Mouse (Mus musculus) hindbrain, embryonic 13.5 days (tissue): Measurements from ENCODE around the gene Fam78a. TPM values are rescaled to one million over a fixed set of nuclear protein-coding genes. Genes with fewer than 3 reads are reported as not detected.

Experiments used
- ATAC-seq: fragments of 200-750 bp; cut with Nextera tagmentation; 2 replicates; pipeline ENCODE4 v1.8.0; 2017; ENCODE audit warnings: moderate TSS enrichment; ENCODE audit not compliant: low FRiP score
- H3K27ac ChIP-seq: fragments of 300-500 bp; sonication (generic); 2 replicates; pipeline ENCODE4 v1.5.1; 2015; ENCODE audit warnings: inconsistent platforms, mild to moderate bottlenecking, moderate library complexity
- H3K27me3 ChIP-seq: fragments of 300-500 bp; sonication (generic); 2 replicates; pipeline ENCODE4 v1.6.1; 2015; ENCODE audit warnings: mild to moderate bottlenecking, inconsistent platforms
- H3K36me3 ChIP-seq: fragments of 300-500 bp; sonication (generic); 2 replicates; pipeline ENCODE4 v1.6.1; 2015; ENCODE audit warnings: mild to moderate bottlenecking, inconsistent platforms
- H3K4me1 ChIP-seq: fragments of 300-500 bp; sonication (generic); replicated peaks from 2 replicates; pipeline ENCODE4 v1.6.1; 2015; ENCODE audit warnings: inconsistent platforms
- H3K4me2 ChIP-seq: fragments of 300-500 bp; sonication (generic); 2 replicates; pipeline ENCODE4 v1.6.1; 2015; ENCODE audit warnings: inconsistent platforms, mild to moderate bottlenecking, moderate library complexity
- H3K4me3 ChIP-seq: fragments of 300-500 bp; sonication (generic); 2 replicates; pipeline ENCODE4 v1.5.1; 2015; ENCODE audit warnings: mild to moderate bottlenecking, inconsistent platforms
- H3K9ac ChIP-seq: fragments of 300-500 bp; sonication (generic); 2 replicates; pipeline ENCODE4 v1.6.1; 2015; ENCODE audit warnings: mild to moderate bottlenecking, inconsistent platforms
- H3K9me3 ChIP-seq: fragments of 300-500 bp; sonication (generic); 2 replicates; pipeline ENCODE4 v1.6.1; 2016; ENCODE audit warnings: inconsistent platforms
- WGBS: fragments of 180-500 bp; shearing (Covaris S2); methylation state at CpG from one replicate; pipeline ENCODE4 v1.1.7; 2015; 5-methylcytosine and 5-hydroxymethylcytosine counted together
- polyA plus RNA-seq: library from polyadenylated mRNA; unstranded; fragments of >200 nt; fragmentation: Nextera tagmentation; extraction: Ambion mirVana; gene quantifications from 2 replicates; pipeline ENCODE4 v1.2.1, GENCODE M21; 2015

The Fam78a gene
- polyA plus RNA-seq, 1 experiment from 2014 or later: 0.74 TPM

DNA sequence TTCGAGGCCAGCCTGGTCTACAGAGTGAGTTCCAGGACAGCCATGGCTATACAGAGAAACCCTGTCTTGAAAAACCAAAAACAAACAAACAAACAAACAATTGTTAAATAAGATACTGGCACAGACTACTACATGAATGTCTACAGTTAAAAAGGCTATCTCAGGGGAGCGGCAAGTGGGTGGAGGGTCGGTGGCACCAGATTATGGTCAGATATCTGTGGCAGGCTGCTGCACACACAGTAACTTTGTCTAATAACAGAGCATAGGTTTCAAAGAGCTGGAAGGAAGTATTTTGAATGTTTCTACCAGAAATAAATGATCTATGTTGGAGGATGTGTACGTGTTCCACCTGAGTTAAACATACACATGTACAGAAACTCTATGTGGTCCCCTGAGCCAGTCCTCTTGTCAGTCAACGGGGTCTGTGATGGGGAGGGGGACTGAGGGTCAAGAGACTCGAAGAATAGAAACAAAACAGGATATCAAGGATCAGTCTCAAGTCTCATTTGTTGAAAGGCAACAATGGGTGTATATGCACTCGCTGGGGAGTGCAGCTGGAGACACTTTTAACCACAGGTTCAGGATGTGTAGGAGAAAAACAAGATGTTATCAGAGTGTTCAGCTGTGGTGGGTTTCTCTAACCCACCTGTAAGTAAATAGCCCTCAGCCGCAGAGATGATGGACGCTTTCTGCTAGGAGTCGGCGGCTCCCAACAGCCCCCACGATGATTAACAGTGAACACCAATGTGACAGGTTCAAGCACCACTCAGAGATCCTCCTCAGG, 22.7 kb downstream of the Fam78a start:
- Histone ChIP-seq H3K4me3 (no peak overlapping the region), H3K4me1 (peaks cover 8% of the 10 kb centered on the region), H3K4me2 (no peak overlapping the region), H3K36me3 (no peaks in the 10 kb centered on the region), H3K27ac (no peak overlapping the region), H3K27me3 (peaks cover 17% of the 10 kb centered on the region), H3K9ac (no peak overlapping the region), H3K9me3 (no peaks in the 10 kb centered on the region)
- no peak for ATAC-seq
- WGBS: 80% methylated on average over 12 of the region's 12 CpGs

DNA sequence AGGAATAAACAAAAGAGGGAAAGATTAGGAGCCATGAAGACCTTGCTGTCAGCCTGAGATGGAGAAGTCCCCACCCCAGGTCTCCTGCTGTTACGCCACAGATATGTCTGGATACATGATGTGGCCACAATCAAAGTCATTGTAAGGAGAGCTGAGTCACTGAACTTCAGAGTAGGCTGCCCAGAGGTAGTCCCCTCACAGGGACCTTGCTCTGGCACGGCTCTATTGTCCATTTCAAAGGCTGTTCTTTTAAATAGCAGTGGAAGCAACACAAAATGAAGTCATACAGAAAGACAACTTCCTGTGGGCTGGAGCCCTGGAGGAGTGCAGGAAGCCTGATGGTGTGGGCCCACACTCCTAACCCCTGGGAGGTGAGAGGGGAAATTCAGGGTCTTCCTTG, 23.5 kb downstream of the Fam78a start:
- H3K36me3 ChIP-seq: no peaks in the 10 kb centered on the region
- H3K27ac ChIP-seq: no peak overlapping the region
- WGBS: 79% methylated on average over 2 of the region's 2 CpGs
- H3K9me3 ChIP-seq: no peaks in the 10 kb centered on the region
- H3K27me3 ChIP-seq: peaks cover 20% of the 10 kb centered on the region
- peaks cover 8% of the 10 kb centered on the region for H3K4me1 ChIP-seq
- H3K9ac ChIP-seq: no peak overlapping the region
- H3K4me2 ChIP-seq: no peak overlapping the region
- no peak overlapping the region for H3K4me3 ChIP-seq
- ATAC-seq: no peak

DNA sequence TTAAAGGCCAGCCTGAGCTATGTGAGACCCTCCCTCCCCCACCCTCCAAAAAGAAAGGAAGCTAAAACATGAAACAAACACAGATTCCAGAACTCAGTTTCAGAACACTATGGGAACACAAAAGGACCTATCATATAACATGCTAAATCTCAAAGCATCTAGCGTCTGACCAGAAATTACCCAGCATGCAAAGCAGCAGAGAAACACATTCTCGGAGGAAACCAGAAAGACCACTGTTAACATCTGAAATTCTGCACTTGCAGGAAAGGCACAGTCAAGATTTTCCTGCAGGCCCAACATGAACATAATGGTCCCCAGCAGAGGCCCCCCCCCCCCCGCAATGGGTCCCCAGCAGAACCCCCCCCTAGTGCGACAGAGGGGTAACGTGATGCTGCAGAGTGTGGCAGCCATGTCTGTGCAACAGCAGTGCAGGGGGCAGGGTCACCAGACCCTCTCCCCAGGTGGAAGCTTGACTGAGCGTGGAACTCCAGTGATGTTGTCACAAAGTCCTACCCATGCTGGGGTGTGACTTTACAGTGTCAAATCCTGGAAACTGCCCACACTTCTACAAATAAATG, 24.3 kb downstream of the Fam78a start:
- Histone ChIP-seq H3K4me2 (no peak overlapping the region), H3K4me3 (no peak overlapping the region), H3K27me3 (peaks cover 20% of the 10 kb centered on the region), H3K4me1 (peaks cover 8% of the 10 kb centered on the region), H3K9me3 (no peaks in the 10 kb centered on the region), H3K36me3 (no peaks in the 10 kb centered on the region), H3K27ac (no peak overlapping the region), H3K9ac (no peak overlapping the region)
- ATAC-seq: no peak
- WGBS: 69% methylated on average over 6 of the region's 6 CpGs

DNA sequence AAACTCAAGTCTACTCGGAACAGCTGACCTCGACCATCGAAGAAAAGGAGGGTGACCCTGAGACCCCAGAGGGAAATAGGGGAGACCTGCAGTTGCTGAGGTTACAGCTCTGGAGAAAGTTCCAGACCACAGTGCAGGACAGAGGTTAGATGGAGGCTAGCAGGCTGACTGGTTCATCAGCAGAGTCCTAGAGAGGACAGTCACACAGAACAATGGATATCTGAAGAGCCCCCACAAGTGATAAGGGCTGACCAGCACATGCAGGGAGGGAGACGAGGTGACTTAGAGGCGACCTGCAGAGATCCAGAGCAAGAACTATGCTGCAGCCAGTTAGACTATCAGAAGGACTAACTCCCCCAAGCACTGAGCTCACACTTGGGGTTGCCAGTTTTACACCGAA, 25.0 kb downstream of the Fam78a start:
- H3K9me3 ChIP-seq: no peaks in the 10 kb centered on the region
- H3K4me2 ChIP-seq: no peak overlapping the region
- no peaks in the 10 kb centered on the region for H3K36me3 ChIP-seq
- ATAC-seq: no peak
- 82% methylated on average over 6 of the region's 6 CpGs for WGBS
- H3K4me3 ChIP-seq: no peak overlapping the region
- peaks cover under 1% of the 10 kb centered on the region for H3K4me1 ChIP-seq
- no peak overlapping the region for H3K9ac ChIP-seq
- peaks cover 20% of the 10 kb centered on the region for H3K27me3 ChIP-seq
- H3K27ac ChIP-seq: no peak overlapping the region

DNA sequence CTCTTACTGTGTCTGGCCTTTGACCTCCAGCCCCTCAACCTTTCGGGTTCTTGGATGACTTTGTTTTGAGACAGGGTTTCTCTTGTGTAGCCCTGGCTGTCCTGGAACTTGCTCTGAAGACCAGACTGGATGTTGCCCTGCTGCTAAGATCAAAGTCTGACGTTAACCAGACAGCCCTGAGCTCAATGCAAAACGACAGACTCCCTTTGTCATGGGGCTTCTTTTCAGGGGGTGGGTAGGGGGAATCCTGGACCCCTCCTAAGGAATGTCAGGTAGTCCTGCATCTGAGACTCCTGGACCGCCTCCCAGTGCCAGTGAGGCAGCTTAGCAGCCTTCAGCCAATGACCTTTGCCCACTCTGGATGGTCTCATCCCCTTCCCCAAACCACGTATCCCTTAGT, 25.9 kb downstream of the Fam78a start:
- Histone ChIP-seq H3K27me3 (peaks cover 20% of the 10 kb centered on the region), H3K36me3 (peaks cover 2% of the 10 kb centered on the region; the same call in 1 of the 2 replicates), H3K27ac (no peak overlapping the region), H3K4me2 (no peak overlapping the region), H3K9me3 (no peaks in the 10 kb centered on the region), H3K9ac (no peak overlapping the region), H3K4me1 (no peaks in the 10 kb centered on the region), H3K4me3 (no peak overlapping the region)
- ATAC-seq: no peak
- WGBS: 45% methylated on average over 5 of the region's 5 CpGs

DNA sequence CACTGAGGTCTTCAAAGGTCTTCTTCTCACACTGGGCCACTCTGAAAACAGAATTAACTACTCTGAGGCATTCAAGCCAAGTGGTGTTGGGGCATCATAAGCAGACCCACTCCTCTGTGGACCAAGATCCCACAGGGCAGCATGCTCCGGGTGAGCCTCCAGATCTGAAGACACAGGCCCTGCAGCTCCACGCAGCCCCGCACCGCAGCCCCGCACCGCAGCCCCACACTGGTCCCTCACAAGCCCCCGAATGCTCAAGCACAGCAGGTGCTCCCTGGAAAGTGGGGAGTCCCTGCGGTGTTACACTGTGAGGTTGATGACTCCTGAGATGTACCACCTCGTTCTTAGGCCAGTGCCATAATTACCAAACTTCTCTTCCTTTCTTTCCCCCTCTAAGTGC, 26.4 kb downstream of the Fam78a start:
- Histone ChIP-seq H3K4me3 (no peak overlapping the region), H3K4me1 (no peaks in the 10 kb centered on the region), H3K9ac (no peak overlapping the region), H3K4me2 (no peak overlapping the region), H3K9me3 (no peaks in the 10 kb centered on the region), H3K27me3 (peaks cover 20% of the 10 kb centered on the region), H3K36me3 (peaks cover 6% of the 10 kb centered on the region; the same call in 1 of the 2 replicates), H3K27ac (no peak overlapping the region)
- WGBS: 68% methylated on average over 9 of the region's 9 CpGs
- ATAC-seq: no peak

DNA sequence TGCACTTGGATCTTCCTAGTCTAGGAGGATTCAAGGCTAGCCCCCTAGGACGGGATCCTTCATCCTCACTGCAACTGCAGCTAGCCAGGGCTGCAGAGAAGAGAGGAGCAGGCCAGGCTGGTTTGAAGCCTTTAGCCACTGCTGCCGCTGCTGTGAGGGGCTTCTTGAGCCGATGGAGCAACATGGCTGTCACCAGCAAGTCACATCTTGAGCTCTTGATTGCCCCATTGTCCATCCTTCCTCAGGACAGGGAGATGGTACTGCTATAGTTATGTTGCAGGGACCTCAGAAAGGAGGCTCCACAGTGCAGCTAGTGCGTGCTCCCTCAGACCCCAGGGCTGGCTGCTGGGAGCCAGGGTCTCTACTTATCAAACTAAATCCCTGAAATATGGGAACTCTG, 26.9 kb downstream of the Fam78a start:
- Histone ChIP-seq H3K4me3 (no peak overlapping the region), H3K36me3 (peaks cover 7% of the 10 kb centered on the region; the same call in 1 of the 2 replicates), H3K9ac (no peak overlapping the region), H3K27me3 (peaks cover 20% of the 10 kb centered on the region), H3K9me3 (no peaks in the 10 kb centered on the region), H3K4me2 (no peak overlapping the region), H3K27ac (no peak overlapping the region), H3K4me1 (no peaks in the 10 kb centered on the region)
- 87% methylated on average over 4 of the region's 4 CpGs for WGBS
- no peak for ATAC-seq

DNA sequence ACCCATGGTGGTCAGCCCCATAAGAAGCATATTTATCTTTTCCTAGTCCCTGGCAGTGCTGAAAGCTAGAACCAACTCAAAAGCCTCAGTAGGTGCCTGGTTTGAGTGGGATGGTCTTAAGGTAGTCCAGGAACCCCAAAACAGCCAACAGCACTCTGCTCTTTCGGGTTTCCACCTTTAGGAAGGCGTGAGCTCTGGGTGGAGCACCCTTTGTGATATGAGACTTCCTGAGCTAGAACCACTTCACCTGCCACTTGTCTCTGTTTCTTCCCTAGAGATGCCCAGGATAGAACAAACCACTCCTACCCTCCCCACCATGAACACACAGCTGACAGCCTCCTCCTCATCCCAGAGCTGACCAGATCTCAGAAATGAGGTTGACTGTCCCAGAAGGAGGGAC, 27.3 kb downstream of the Fam78a start:
- no peak overlapping the region for H3K4me2 ChIP-seq
- H3K36me3 ChIP-seq: peaks cover 10% of the 10 kb centered on the region
- H3K9me3 ChIP-seq: no peaks in the 10 kb centered on the region
- no peak overlapping the region for H3K27ac ChIP-seq
- no peak for ATAC-seq
- H3K4me1 ChIP-seq: no peaks in the 10 kb centered on the region
- H3K4me3 ChIP-seq: no peak overlapping the region
- H3K9ac ChIP-seq: no peak overlapping the region
- H3K27me3 ChIP-seq: peaks cover 20% of the 10 kb centered on the region
- WGBS: 82% methylated on average over 2 of the region's 2 CpGs

DNA sequence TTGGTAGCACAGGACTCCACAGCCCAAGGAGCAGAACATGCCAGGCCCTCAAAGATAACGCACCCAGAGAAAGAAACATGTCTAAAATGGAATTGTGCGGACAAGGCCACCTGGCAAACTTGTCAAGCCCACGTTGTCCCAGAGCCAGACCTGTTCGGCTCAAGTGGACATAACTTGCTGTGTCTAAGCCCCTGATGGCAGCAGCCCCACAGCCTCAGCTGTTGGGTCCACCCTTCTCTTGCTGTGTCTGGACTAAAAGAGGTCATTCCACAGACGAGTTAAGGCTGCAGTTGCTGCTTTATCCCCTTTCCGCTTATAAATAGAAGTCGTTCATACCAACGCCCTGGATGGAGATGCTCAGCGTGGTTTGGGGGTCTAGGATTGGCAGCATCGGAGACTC, 28.1 kb downstream of the Fam78a start:
- Histone ChIP-seq H3K27me3 (peaks cover 20% of the 10 kb centered on the region), H3K4me2 (no peak overlapping the region), H3K27ac (no peak overlapping the region), H3K4me3 (no peak overlapping the region), H3K36me3 (peaks cover 18% of the 10 kb centered on the region), H3K9me3 (no peaks in the 10 kb centered on the region), H3K9ac (no peak overlapping the region), H3K4me1 (no peaks in the 10 kb centered on the region)
- 93% methylated on average over 10 of the region's 10 CpGs for WGBS
- no peak for ATAC-seq

DNA sequence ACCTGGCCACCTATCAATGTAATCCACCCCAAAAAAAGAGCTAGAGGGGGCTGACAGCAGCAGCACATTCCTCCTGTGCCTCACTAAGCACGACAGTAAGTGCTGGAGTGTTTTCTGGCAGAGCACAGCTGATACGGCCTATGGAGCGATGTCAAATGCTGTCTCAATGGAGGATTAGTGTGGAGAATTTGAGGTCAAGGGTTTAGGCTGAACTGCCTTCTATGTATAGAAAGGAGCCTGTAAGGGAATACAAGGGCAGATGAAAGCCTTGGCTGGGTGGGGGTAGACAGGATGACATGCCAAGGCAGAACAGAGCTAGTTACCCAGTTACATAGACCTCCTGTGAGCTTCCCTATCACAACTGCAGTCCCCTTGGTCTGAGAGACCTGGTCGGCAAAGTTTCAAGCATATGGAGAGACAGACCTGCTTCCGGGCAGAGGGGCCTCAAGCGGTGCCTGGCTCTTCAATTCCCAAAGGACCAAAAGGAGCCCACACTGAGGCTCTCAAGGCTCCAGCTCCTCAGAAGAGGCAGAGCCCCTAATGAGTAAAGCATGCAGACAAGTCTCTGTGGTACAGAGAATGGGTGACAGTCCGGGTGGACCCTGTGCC, 29.2 kb downstream of the Fam78a start:
- H3K4me1 ChIP-seq: no peaks in the 10 kb centered on the region
- WGBS: 50% methylated on average over 7 of the region's 7 CpGs
- no peak overlapping the region for H3K9ac ChIP-seq
- H3K36me3 ChIP-seq: peaks cover 29% of the 10 kb centered on the region
- no peak overlapping the region for H3K27ac ChIP-seq
- ATAC-seq: no peak
- H3K9me3 ChIP-seq: no peaks in the 10 kb centered on the region
- H3K4me3 ChIP-seq: no peak overlapping the region
- H3K27me3 ChIP-seq: peaks cover 20% of the 10 kb centered on the region
- no peak overlapping the region for H3K4me2 ChIP-seq

DNA sequence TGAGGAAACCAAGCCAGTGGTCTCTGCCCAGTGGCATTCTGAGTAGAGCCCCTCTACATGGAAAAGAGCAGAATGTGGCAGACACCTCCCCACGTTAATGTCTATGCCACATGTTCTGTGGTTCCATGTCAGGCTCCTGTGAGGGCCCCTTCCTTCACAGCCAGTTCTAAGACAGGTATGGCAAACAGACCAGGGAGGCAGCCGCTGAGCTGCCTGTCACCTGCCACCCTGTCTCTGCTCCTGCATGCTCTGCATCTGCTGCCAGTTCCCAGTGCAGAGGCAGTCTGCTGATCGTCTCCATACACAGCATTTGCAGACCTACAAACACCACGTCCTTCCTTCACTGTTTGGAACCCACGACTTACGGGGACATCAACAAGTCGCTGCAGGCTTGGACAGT, 32.2 kb downstream of the Fam78a start:
- ATAC-seq: no peak
- no peaks in the 10 kb centered on the region for H3K9me3 ChIP-seq
- no peak overlapping the region for H3K27ac ChIP-seq
- no peaks in the 10 kb centered on the region for H3K4me1 ChIP-seq
- H3K36me3 ChIP-seq: peaks cover 59% of the 10 kb centered on the region
- no peak overlapping the region for H3K4me3 ChIP-seq
- WGBS: 97% methylated on average over 7 of the region's 7 CpGs
- no peak overlapping the region for H3K9ac ChIP-seq
- H3K4me2 ChIP-seq: no peak overlapping the region
- H3K27me3 ChIP-seq: peaks cover 9% of the 10 kb centered on the region

DNA sequence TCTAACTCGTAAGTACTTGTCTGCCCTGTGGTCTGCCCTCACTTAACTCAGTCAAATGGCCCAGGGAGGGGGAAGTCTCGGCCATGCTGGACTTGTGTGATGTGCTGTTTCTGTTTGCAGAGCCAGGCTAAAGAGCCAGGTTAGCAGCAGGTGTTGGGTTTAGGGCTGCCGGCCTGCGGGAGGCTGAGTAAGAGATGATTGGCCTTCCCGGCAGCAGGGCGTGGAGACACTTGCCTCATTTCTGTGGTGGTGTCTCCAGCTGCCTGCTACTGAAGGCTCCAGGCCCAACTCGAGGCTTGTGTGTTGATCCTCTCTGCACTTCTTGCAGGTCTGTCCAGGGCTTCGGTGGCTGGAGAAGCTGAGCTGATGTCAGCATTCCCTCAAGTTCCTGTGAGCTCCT, 32.9 kb downstream of the Fam78a start:
- Histone ChIP-seq H3K9me3 (no peaks in the 10 kb centered on the region), H3K27ac (no peak overlapping the region), H3K9ac (no peak overlapping the region), H3K4me2 (no peak overlapping the region), H3K27me3 (peaks cover 2% of the 10 kb centered on the region; the same call in 1 of the 2 replicates), H3K4me1 (no peaks in the 10 kb centered on the region), H3K4me3 (no peak overlapping the region), H3K36me3 (peaks cover 66% of the 10 kb centered on the region)
- WGBS: 87% methylated on average over 8 of the region's 8 CpGs
- ATAC-seq: no peak

DNA sequence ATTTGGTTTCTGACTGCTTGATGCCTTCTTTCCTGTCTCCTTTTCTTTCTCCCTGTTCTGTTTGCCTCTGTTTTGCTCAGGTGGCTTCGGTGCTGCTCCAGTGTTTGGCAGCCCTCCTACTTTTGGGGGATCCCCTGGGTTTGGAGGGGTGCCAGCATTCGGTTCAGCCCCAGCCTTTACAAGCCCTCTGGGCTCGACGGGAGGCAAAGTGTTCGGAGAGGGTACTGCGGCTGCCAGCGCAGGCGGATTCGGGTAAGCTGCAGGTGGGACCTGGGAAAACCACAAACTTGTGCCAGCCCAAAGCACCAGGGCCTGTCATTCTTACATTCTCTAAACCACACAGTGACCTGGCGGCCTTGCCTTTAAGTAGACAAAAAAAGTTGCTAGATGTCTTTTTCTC, 37.3 kb downstream of the Fam78a start:
- Histone ChIP-seq H3K27ac (no peak overlapping the region), H3K4me2 (no peak overlapping the region), H3K9ac (no peak overlapping the region), H3K9me3 (no peaks in the 10 kb centered on the region), H3K36me3 (peaks cover 89% of the 10 kb centered on the region), H3K27me3 (no peaks in the 10 kb centered on the region), H3K4me1 (no peaks in the 10 kb centered on the region), H3K4me3 (no peak overlapping the region)
- ATAC-seq: no peak
- WGBS: 90% methylated on average over 10 of the region's 10 CpGs
